Mouse (Mus musculus): ENCODE measurements around the gene Tulp3.

GRCm38 (mm10) chr6:128295876-128296749 lies 59.5 kb downstream of the Tulp3 start:
- TF ChIP-seq CTCF (IDR thresholded peaks at IDR 0.05; ENCODE audit: low read depth, low read length) = no peak
- TF ChIP-seq GATA1 (IDR thresholded peaks at IDR 0.05; ENCODE audit: borderline replicate concordance, low read length) = no peak
- no peak for TF ChIP-seq POLR2AphosphoS5 (IDR thresholded peaks at IDR 0.05; ENCODE audit: insufficient replicate concordance, low read depth, low read length)
